Mouse (Mus musculus): Measurements from ENCODE around the gene Sp9. TPM values are rescaled to one million over a fixed set of nuclear protein-coding genes. Genes with fewer than 3 reads are reported as not detected.

The Sp9 gene
- total and polyA plus RNA-seq, 3 experiments: 0.55 TPM; not detected in 2

DNA sequence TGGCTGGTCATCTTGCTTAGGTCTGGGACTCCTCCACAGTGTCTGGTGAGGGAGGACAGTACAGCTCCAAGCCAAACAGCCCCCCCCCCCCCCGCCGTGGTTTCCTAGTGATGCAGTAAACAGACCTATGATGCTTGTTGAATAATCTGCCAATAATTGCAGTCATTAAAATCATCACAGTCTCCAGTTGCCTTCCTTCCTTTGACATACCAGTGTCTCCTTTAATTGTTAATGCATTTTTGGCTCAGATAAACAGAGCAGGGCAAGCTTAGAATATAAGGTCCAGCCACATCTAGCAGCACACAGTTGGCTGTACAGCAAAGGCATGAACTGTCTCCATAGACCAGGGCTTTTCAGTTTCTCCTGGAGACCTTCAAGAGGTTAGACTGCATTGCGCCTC is 4.5 kb upstream of the Sp9 start:
- no peak overlapping the region for H3K4me2 ChIP-seq (ENCODE audit: insufficient read depth, low read depth, poor library complexity, severe bottlenecking)
- in situ Hi-C loops (cut with MboI; ENCODE audit: low pct_ligation_motif_present, low pct_unique_long_range_greater_than_20kb, low sequenced_read_pairs): loop anchor here (10.0 kb wide), 1 partner anchor 52 kb away; the partner anchor contains the start of gene Ola1
- DNase-seq (ENCODE audit: extremely low read depth): no peak
- H3K9me3 ChIP-seq (replicated peaks; ENCODE audit: low read length): peaks cover 5% of the 10 kb centered on the region
- TF ChIP-seq MAX (IDR thresholded peaks at IDR 0.05; ENCODE audit: low read length) (no peak), UBTF (IDR thresholded peaks at IDR 0.05; ENCODE audit: low read depth, low read length) (no peak), E2F4 (IDR thresholded peaks at IDR 0.05; ENCODE audit: insufficient replicate concordance, low read depth, low read length) (no peak), ZNF384 (IDR thresholded peaks at IDR 0.05; ENCODE audit: low read depth, low read length) (no peak), ZMIZ1 (IDR thresholded peaks at IDR 0.05; ENCODE audit: low read depth, low read length) (no peak), KAT2A (IDR thresholded peaks at IDR 0.05; ENCODE audit: insufficient replicate concordance, low read length) (no peak), BHLHE40 (IDR thresholded peaks at IDR 0.05; ENCODE audit: low read depth, low read length) (no peak), MEF2A (IDR thresholded peaks at IDR 0.05; ENCODE audit: borderline replicate concordance, low read depth, low read length) (no peak), HCFC1 (IDR thresholded peaks at IDR 0.05; ENCODE audit: low read depth, low read length) (no peak), TCF12 (IDR thresholded peaks at IDR 0.05; ENCODE audit: low read depth, low read length) (no peak), GABPA (IDR thresholded peaks at IDR 0.05; ENCODE audit: insufficient replicate concordance, low read depth, low read length) (no peak), ZC3H11A (IDR thresholded peaks at IDR 0.05; ENCODE audit: low read depth, low read length) (no peak), NRF1 (IDR thresholded peaks at IDR 0.05; ENCODE audit: low read depth, low read length) (no peak), ZKSCAN1 (IDR thresholded peaks at IDR 0.05; ENCODE audit: borderline replicate concordance, low read depth, low read length) (no peak), USF2 (conservative IDR thresholded peaks at IDR 0.05; ENCODE audit: low read depth, low read length) (no peak), CTCF (conservative IDR thresholded peaks at IDR 0.05 in 1 of 2, IDR thresholded peaks at IDR 0.05 in 1 of 2; ENCODE audit: low read depth in 2 of 2, low read length in 2 of 2) (no peak), USF1 (IDR thresholded peaks at IDR 0.05; ENCODE audit: low read depth, low read length) (no peak), CHD2 (IDR thresholded peaks at IDR 0.05; ENCODE audit: low read length) (no peak), SIN3A (IDR thresholded peaks at IDR 0.05; ENCODE audit: low read length) (no peak), JUN (IDR thresholded peaks at IDR 0.05; ENCODE audit: insufficient read depth, low read depth, low read length) (no peak)
- H3K27ac ChIP-seq (ENCODE audit: insufficient read depth, low read depth): no peak overlapping the region
- H3K4me3 ChIP-seq (replicated peaks in 1 of 3; ENCODE audit: low read depth in 2 of 3, low read length in 2 of 3, poor library complexity in 1 of 3): no peak overlapping the region
- no peaks in the 10 kb centered on the region for H3K36me3 ChIP-seq (replicated peaks in 1 of 2; ENCODE audit: control insufficient read depth in 1 of 2, insufficient read depth in 1 of 2, low read length in 1 of 2)
- H3K27me3 ChIP-seq (replicated peaks): no peaks in the 10 kb centered on the region
- H3K4me1 ChIP-seq (ENCODE audit: control insufficient read depth in 1 of 2, insufficient read depth in 2 of 2): no peaks in the 10 kb centered on the region
- dilution Hi-C loops (cut with MboI; ENCODE audit: extremely low pct_ligation_motif_present, extremely low pct_unique_long_range_greater_than_20kb, low sequenced_read_pairs): no loop called here
- H3K79me2 ChIP-seq (replicated peaks; ENCODE audit: control insufficient read depth, extremely low read depth, insufficient read depth, poor library complexity, severe bottlenecking): no peaks in the 10 kb centered on the region
- H3K9ac ChIP-seq (ENCODE audit: insufficient read depth, low read depth): no peak overlapping the region

DNA sequence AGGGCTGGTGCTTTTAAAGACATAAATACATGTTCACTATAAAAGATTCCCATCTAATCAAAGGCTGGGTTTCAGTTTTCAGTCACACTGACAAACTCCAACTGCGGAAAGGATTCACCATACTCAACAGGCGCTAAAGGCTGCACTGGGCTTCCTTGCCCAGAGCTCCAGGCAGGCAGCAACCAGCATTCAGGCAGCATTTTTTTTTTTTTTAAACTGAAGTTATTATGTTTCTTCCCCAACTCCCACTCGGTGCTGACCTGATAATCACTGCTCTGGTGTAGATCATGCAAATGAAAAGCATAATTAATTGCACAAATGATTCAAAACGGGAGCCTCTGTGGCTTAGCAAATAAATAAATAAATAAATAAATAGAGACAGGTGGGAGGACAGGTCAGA is 3.9 kb upstream of the Sp9 start:
- no peak overlapping the region for H3K4me2 ChIP-seq (ENCODE audit: insufficient read depth, low read depth, poor library complexity, severe bottlenecking)
- TF ChIP-seq NELFE (IDR thresholded peaks at IDR 0.05; ENCODE audit: low read depth, low read length): no peak
- TF ChIP-seq RAD21 (IDR thresholded peaks at IDR 0.05; ENCODE audit: low read depth, low read length): no peak
- TF ChIP-seq MAZ (IDR thresholded peaks at IDR 0.05; ENCODE audit: low read depth, low read length): no peak
- no peaks in the 10 kb centered on the region for H3K79me2 ChIP-seq (replicated peaks; ENCODE audit: control insufficient read depth, extremely low read depth, insufficient read depth, poor library complexity, severe bottlenecking)
- dilution Hi-C loops (cut with MboI; ENCODE audit: extremely low pct_ligation_motif_present, extremely low pct_unique_long_range_greater_than_20kb, low sequenced_read_pairs): no loop called here
- H3K27ac ChIP-seq (ENCODE audit: insufficient read depth, low read depth): no peak overlapping the region
- no peaks in the 10 kb centered on the region for H3K4me1 ChIP-seq (ENCODE audit: control insufficient read depth in 1 of 2, insufficient read depth in 2 of 2)
- DNase-seq (ENCODE audit: extremely low read depth): no peak
- no peaks in the 10 kb centered on the region for H3K36me3 ChIP-seq (replicated peaks in 1 of 2; ENCODE audit: control insufficient read depth in 1 of 2, insufficient read depth in 1 of 2, low read length in 1 of 2)
- H3K4me3 ChIP-seq (replicated peaks in 1 of 3; ENCODE audit: low read depth in 2 of 3, low read length in 2 of 3, poor library complexity in 1 of 3): no peak overlapping the region
- H3K27me3 ChIP-seq (replicated peaks): no peaks in the 10 kb centered on the region
- in situ Hi-C loops (cut with MboI; ENCODE audit: low pct_ligation_motif_present, low pct_unique_long_range_greater_than_20kb, low sequenced_read_pairs): loop anchor here (10.0 kb wide), 1 partner anchor 53 kb away; the partner anchor contains the start of gene Ola1
- H3K9me3 ChIP-seq (replicated peaks; ENCODE audit: low read length): peaks cover 7% of the 10 kb centered on the region
- H3K9ac ChIP-seq (ENCODE audit: insufficient read depth, low read depth): no peak overlapping the region

All from CH12.LX (cell line).